Mouse (Mus musculus) frontal cortex, postnatal 25 days (tissue): ENCODE measurements at regions not wholly inside any gene's neighbourhood (a gene's known extent, or its start where the extent isn't known, plus 50 kb on each side); places are given as distances from the start of the nearest gene placed in this dataset.

Experiments
- DNase-seq, 2 experiments: peaks; one replicate each; pipeline ENCODE4 v3.0.0; 2022; ENCODE audit warnings: low spot score in 2 of 2

DNA sequence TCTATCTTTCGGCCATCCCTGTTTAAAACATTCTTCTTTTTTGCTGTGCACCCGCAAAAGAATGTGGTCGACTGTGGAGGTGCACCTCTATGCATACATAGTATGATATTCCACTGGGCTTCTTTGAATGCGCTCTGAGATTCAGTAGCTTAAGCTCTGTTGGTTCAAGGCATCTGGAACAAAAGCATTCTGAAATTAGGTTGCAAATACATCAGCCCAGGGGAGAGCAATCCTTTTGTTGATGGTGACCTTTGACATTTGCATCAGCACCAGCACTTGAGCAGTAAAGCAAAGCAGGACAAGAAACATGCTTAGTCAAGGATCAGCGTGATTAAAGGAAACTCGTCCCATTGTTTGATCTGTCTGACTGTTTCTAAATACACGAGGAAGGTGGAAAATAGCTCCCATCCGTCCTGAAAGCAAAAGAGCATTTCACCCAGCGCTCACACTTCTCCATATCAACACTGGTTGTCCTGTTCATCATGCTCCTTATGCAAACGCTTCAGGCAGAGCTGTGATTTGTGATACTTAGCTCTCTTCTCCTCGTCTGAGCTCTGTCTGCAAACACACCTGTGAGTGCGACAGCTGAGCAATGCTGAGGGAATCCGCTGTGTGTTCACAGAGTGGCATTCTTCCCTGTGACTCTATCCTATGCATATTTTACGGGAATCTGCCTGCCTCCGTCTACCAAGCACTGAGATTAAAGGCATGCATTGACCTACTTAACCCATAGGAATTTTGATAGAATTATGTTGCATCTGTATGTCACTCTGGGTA is 67.4 kb upstream of the Dkk2 start:
- DNase-seq, result no peak

DNA sequence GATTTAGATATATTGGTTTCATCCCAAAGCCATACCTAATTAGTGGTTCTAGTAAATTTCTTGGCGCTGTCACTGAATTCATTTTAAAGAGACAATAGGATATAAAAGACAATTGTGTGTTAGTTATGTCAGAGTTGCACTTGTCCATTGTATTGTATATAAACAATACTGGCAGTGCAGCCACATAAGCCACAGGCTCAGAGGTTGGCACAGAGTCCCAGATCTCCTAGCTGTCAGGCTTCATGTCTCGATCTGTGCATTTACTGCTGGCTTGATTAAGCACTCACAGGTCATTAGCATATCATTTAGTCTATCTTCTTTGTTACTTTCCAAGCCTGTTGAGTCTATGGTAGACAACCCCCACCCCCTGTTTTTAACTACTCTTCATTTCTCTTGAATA is 66.6 kb upstream of the Dkk2 start:
- DNase-seq, result no peak

DNA sequence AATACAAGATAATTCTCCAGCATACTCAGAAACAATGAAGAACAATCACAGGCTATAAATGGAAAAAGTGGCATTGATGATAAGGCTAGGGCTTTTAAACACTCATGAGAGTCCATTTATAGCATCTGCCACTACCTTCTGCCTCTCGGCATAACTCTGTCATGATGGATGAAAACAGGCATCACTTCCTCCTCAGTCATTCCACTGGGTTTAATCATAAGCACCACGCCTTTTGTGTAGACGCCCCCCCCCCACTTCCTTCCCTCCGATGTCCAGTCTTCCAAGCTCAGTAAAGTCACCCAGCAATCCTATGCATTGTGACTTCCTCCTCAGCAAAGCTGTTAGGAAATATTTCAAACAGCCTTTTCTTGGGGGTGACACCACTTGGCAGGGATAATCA is 63.1 kb upstream of the Dkk2 start:
- DNase-seq, result no peak

DNA sequence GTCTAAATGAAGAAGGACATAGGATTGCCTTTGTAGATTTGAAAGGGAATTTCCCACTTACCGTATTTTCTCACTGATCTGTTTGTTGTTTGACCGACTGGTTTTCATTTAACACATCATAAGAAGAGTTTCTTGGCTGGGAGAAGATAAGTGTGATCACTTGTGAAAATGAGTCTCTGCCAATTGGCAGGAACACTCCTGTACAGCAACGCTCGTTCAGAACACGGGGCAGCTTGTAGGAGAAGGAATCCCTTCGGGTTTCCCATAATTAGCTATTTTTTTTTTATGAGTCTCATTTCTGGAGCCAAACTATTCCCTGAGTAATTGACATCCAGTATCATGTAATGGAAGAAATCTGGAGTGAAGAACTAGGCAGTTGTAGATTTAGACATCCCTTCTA is 61.8 kb upstream of the Dkk2 start:
- no peak for DNase-seq

DNA sequence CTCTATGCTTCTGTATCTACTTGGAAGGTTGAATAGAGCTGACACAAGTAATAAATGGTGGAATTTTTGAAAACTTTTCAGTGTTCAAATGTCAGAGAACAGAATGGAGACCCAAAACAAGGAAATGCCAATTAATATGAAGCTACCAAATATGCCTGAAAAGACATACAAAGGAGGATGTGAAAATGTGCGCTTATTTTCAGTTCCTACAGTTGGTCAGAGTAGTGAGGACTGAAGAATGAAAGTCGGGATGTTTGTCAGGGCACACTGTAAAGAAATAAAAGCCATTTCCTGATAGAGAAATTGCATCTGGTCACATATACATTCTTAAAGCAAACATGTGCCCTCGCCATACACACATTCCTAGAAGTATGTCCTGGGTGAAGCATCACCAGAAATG is 56.0 kb upstream of the Dkk2 start:
- no peak for DNase-seq

DNA sequence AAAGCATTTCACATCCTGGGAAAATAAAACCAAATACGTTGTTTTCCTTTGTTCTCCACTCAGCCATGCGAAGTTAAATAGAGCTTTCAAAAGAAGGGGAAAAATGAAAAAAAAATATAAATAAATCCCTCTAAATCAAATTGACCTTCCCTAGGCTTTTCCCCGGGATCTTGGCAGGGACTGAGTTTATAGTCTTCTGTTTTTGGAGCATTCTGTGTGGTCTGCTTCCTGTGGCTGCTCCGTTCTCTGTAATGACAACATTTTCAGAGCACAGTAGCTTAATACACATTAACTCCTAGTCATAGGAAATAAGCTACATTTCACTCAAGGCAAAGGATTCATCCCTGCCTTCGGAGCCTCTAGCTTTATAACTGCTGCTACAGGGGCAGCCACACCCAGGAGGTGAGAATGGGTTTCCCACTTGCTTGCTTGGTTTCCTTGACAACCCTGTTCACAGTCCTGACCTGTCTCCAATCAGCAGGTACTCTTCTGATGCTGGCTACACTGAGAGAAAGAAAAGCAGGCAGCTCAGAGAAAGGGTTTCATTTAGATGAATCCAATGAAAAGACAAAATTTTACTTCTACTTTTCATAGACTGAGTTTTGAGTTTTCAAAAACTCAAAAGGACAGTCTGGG is 51.9 kb upstream of the Dkk2 start:
- no peak for DNase-seq

DNA sequence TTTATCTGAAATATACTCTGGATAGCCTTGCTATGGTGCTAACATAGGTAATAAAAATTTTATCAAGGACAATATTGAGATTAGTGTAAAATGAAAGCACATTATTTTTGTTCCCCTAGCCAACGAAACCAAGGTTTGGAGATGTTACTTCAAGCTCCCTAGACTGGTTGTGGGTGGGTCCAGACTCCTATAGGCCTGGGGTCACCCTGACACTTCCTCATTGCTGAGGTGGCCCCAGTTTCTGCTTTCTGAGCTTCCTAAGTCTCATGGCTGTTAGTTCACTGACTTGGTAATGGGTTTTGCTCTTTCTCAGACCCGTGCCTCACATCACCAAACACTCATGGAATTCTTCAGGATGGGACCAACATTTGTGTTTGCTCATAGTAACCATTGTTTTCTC is 49.9 kb upstream of the Dkk2 start:
- DNase-seq, result no peak
